Mouse (Mus musculus) limb, embryonic 13.5 days (tissue): ENCODE results near the gene Lsamp. TPM values are rescaled to one million over a fixed set of nuclear protein-coding genes. Genes with fewer than 3 reads are reported as not detected.

Experiments used
- ATAC-seq: fragments of 200-750 bp; cut with Nextera tagmentation; 2 replicates; pipeline ENCODE4 v1.8.0; 2017; ENCODE audit warnings: low read depth, moderate number of reproducible peaks, moderate TSS enrichment; ENCODE audit not compliant: low FRiP score
- H3K27ac ChIP-seq: fragments of 300-500 bp; sonication (generic); 2 replicates; pipeline ENCODE4 v1.5.1; 2015; ENCODE audit warnings: inconsistent platforms, mild to moderate bottlenecking, moderate library complexity
- H3K27me3 ChIP-seq: fragments of 300-500 bp; sonication (generic); 2 replicates; pipeline ENCODE4 v1.6.1; 2015; ENCODE audit warnings: mild to moderate bottlenecking, inconsistent platforms
- H3K36me3 ChIP-seq: fragments of 300-500 bp; sonication (generic); 2 replicates; pipeline ENCODE4 v1.6.1; 2015; ENCODE audit warnings: inconsistent platforms, mild to moderate bottlenecking, moderate library complexity
- H3K4me1 ChIP-seq: fragments of 300-500 bp; sonication (generic); 2 replicates; pipeline ENCODE4 v1.6.1; 2015; ENCODE audit warnings: inconsistent platforms
- H3K4me2 ChIP-seq: fragments of 300-500 bp; sonication (generic); replicated peaks from 2 replicates; pipeline ENCODE4 v1.6.1; 2015; ENCODE audit warnings: inconsistent platforms, mild to moderate bottlenecking, moderate library complexity
- H3K4me3 ChIP-seq: fragments of 300-500 bp; sonication (generic); 2 replicates; pipeline ENCODE4 v1.5.1; 2015; ENCODE audit warnings: moderate library complexity, mild to moderate bottlenecking, inconsistent platforms
- H3K9ac ChIP-seq: fragments of 300-500 bp; sonication (generic); 2 replicates; pipeline ENCODE4 v1.6.1; 2015; ENCODE audit warnings: mild to moderate bottlenecking, inconsistent platforms
- H3K9me3 ChIP-seq: fragments of 300-500 bp; sonication (generic); 2 replicates; pipeline ENCODE4 v1.6.1; 2016; ENCODE audit warnings: inconsistent platforms
- WGBS: fragments of 180-500 bp; shearing (Covaris S2); methylation state at CpG from one replicate; pipeline ENCODE4 v1.1.7; 2015; 5-methylcytosine and 5-hydroxymethylcytosine counted together
- microRNA-seq: library from miRNA; unstranded; fragments of <30 nt; microRNA quantifications from one replicate; pipeline ENCODE4, GENCODE M21; 2016
- polyA plus RNA-seq: library from polyadenylated mRNA; unstranded; fragments of >200 nt; fragmentation: Nextera tagmentation; extraction: Ambion mirVana; gene quantifications from 2 replicates; pipeline ENCODE4 v1.2.1, GENCODE M21; 2015

Gene Lsamp
- polyA plus RNA-seq, 1 experiment from 2014 or later: 11.3 TPM

- Histone ChIP-seq H3K27me3 (no peaks in the 10 kb centered on the region), H3K4me2 (no peak overlapping the region), H3K36me3 (no peaks in the 10 kb centered on the region), H3K9ac (no peak overlapping the region), H3K27ac (no peak overlapping the region), H3K4me1 (no peaks in the 10 kb centered on the region), H3K4me3 (no peak overlapping the region), H3K9me3 (no peaks in the 10 kb centered on the region)
- 92% methylated on average over 11 of the region's 11 CpGs for WGBS
- no peak for ATAC-seq
Observed at GRCm38 (mm10) chr16:42180473-42180872, 2196.3 kb downstream of the Lsamp start.

GRCm38 (mm10) chr16:42189431-42190081 is 2205.4 kb downstream of the Lsamp start:
- Histone ChIP-seq H3K9ac (peak overlapping the region; percentile 80; the same call in 1 of the 2 replicates), H3K27me3 (no peaks in the 10 kb centered on the region), H3K4me2 (peak overlapping the region; percentile 73), H3K4me1 (peaks cover 11% of the 10 kb centered on the region), H3K4me3 (peak overlapping the region; percentile 57), H3K9me3 (no peaks in the 10 kb centered on the region), H3K27ac (peak overlapping the region; percentile 96; the same call in 1 of the 2 replicates), H3K36me3 (no peaks in the 10 kb centered on the region)
- ATAC-seq: peak; percentile 33; the same call in 1 of the 2 replicates
- WGBS: 35% methylated on average over 14 of the region's 14 CpGs

- WGBS: 1% methylated on average over 44 of the region's 44 CpGs
- H3K9ac ChIP-seq: peak overlapping the region; percentile 80
- peak; percentile 92 for ATAC-seq
- no peaks in the 10 kb centered on the region for H3K9me3 ChIP-seq
- peak overlapping the region; percentile 96 for H3K27ac ChIP-seq
- no peaks in the 10 kb centered on the region for H3K27me3 ChIP-seq
- H3K36me3 ChIP-seq: no peaks in the 10 kb centered on the region
- peak overlapping the region; percentile 73 for H3K4me2 ChIP-seq
- peaks cover 11% of the 10 kb centered on the region for H3K4me1 ChIP-seq
- peak overlapping the region; percentile 57 for H3K4me3 ChIP-seq
Observed at GRCm38 (mm10) chr16:42190114-42191045, 2206.2 kb downstream of the Lsamp start.

Small RNA genes within 50 kb of the gene (microRNA-seq; reads per million reads assigned to microRNA genes)
- not detected for gene Gm27887
- not detected for gene Gm47276
